9 mouse cellular contexts compared by ENCODE assay signal in genomic region chr3:84123461-84123860, GRCm38 (mm10). TPM values are rescaled to one million over a fixed set of nuclear protein-coding genes. Genes with fewer than 3 reads are reported as not detected.
DNase-seq lines count a peak whose midpoint lies in the region; ATAC-seq and TF ChIP-seq lines count a peak whose summit lies in the region.
"Had no signal": no experiment of that assay in that cellular context is flagged by ENCODE, and none has a peak within 500 bp of the region (broad histone marks: within the 10 kb centered on the region; RNA-seq: fewer than 3 reads in every experiment).

No protein-coding gene starts in this region.

- H3K4me1 ChIP-seq in liver, postnatal 0 days (ENCODE audit: insufficient read depth): no peaks in the 10 kb centered on the region; the same call in 1 of the 2 replicates
- H3K4me1 ChIP-seq: limb, embryonic 15.5 days had no signal

- no peak overlapping the region for H3K27ac ChIP-seq in liver, postnatal 0 days (ENCODE audit: low read depth)
- H3K27ac ChIP-seq: limb, embryonic 15.5 days had no signal

- ATAC-seq in activated CD4-positive, CD25-positive, alpha-beta regulatory T cell, adult 4 months: peak; percentile 58
- no peak for ATAC-seq in liver, postnatal 0 days

- TF ChIP-seq CTCF in liver, postnatal 0 days (IDR thresholded peaks at IDR 0.05; ENCODE audit: low read depth): peak; percentile 78

- 88% methylated on average over 3 of the region's 3 CpGs for WGBS in liver, postnatal 0 days (ENCODE audit: insufficient replicate concordance)

- no peak overlapping the region for H3K9ac ChIP-seq in liver, postnatal 0 days (replicated peaks)
- H3K9ac ChIP-seq: limb, embryonic 15.5 days had no signal

- no peak overlapping the region for H3K4me2 ChIP-seq in liver, postnatal 0 days (ENCODE audit: low read depth, low read length)
- H3K4me2 ChIP-seq: limb, embryonic 15.5 days had no signal

- DNase-seq in embryo, embryonic 11 days: peak; percentile 33
- DNase-seq in embryo, embryonic 10 days (ENCODE audit: low spot score): no peak
- peak; percentile 15 for DNase-seq in left cerebral cortex, adult 11 months (ENCODE audit: low spot score)
- DNase-seq in left cerebral cortex, postnatal 4 days: no peak
- DNase-seq in liver, postnatal 0 days: peak; percentile 51
- DNase-seq in thymus, postnatal 4 days: peak; percentile 56
- no peak for DNase-seq in layer of hippocampus, adult 9-10 months (ENCODE audit: low spot score)

- intact Hi-C loops in left cerebral cortex, postnatal 4 days (cut with DNase I): no loop called here

- H3K27me3 ChIP-seq in liver, postnatal 0 days (ENCODE audit: insufficient read depth, low read length): no peaks in the 10 kb centered on the region
- H3K27me3 ChIP-seq: limb, embryonic 15.5 days had no signal

- H3K9me3 ChIP-seq in liver, postnatal 0 days (ENCODE audit: low read length): no peaks in the 10 kb centered on the region
- H3K9me3 ChIP-seq: limb, embryonic 15.5 days had no signal

- no peaks in the 10 kb centered on the region for H3K36me3 ChIP-seq in liver, postnatal 0 days (replicated peaks; ENCODE audit: insufficient read depth, low read length)
- H3K36me3 ChIP-seq: limb, embryonic 15.5 days had no signal

- no peak for TF ChIP-seq EP300 in liver, postnatal 0 days (IDR thresholded peaks at IDR 0.05; ENCODE audit: low read depth)

- H3K4me3 ChIP-seq in liver, postnatal 0 days (ENCODE audit: low read depth, low read length): no peak overlapping the region
- H3K4me3 ChIP-seq: limb, embryonic 15.5 days had no signal

RNA-seq across cellular contexts. Expression of gene Mnd1, which starts 32.1 kb away (rescaled TPM):
- total RNA-seq in left cerebral cortex, postnatal 4 days (2021): 1 to 10 TPM; 2.7 to 2.9 TPM
- polyA plus RNA-seq in activated CD4-positive, CD25-positive, alpha-beta regulatory T cell, adult 4 months (2017; shearing (Covaris generic)): 1 to 10 TPM; 1.7 to 3.8 TPM
- polyA plus RNA-seq in liver, postnatal 0 days (2015; fragmentation: Nextera tagmentation; extraction: Ambion mirVana): 8.3 and 9.9 TPM in 2 replicates

RNA-seq across cellular contexts. Expression of gene Gm6525, which starts 50.4 kb away (rescaled TPM):
- total RNA-seq in left cerebral cortex, postnatal 4 days (2021): not detected
- not detected for polyA plus RNA-seq in activated CD4-positive, CD25-positive, alpha-beta regulatory T cell, adult 4 months (2017; shearing (Covaris generic))
- polyA plus RNA-seq in liver, postnatal 0 days (2015; fragmentation: Nextera tagmentation; extraction: Ambion mirVana): 0.14 and 0.21 TPM in 2 replicates

Comparison
In these comparisons a context has a peak if more than half of its experiments do, and no peak if none do; other contexts are left out.
1. DNase-seq: peak in embryo, embryonic 11 days (single experiment), left cerebral cortex, adult 11 months (single experiment), liver, postnatal 0 days (single experiment) and thymus, postnatal 4 days (single experiment); none in embryo, embryonic 10 days (single experiment), left cerebral cortex, postnatal 4 days (single experiment) and layer of hippocampus, adult 9-10 months (single experiment).